Mouse (Mus musculus) ES-E14 (cell line): ENCODE measurements around the gene Nlk. TPM values are rescaled to one million over a fixed set of nuclear protein-coding genes. Genes with fewer than 3 reads are reported as not detected.

Experiments
- DNase-seq: peaks from one replicate; pipeline ENCODE4 v3.0.0-alpha.2; 2013; ENCODE audit warnings: low read depth, low spot score
- H3K27ac ChIP-seq: 2 replicates; pipeline ENCODE4 v1.5.1; 2012; ENCODE audit warnings: low read depth, mild to moderate bottlenecking, low read length, moderate library complexity, mixed read lengths; ENCODE audit not compliant: poor library complexity, insufficient read depth, severe bottlenecking
- H3K36me3 ChIP-seq: 2 replicates; pipeline ENCODE4 v1.6.1; 2012; ENCODE audit warnings: mild to moderate bottlenecking, low read length, moderate library complexity, mixed read lengths; ENCODE audit not compliant: control insufficient read depth, poor library complexity, insufficient read depth, severe bottlenecking
- H3K4me1 ChIP-seq, 2 experiments: fragments of 150-350 bp in 1 of 2; sonication (generic) in 1 of 2; 2 replicates each; pipeline ENCODE4 v1.6.1; 2012; ENCODE audit warnings: low read length in 2 of 2, mild to moderate bottlenecking in 1 of 2, mixed read lengths in 1 of 2; ENCODE audit not compliant: control insufficient read depth in 2 of 2, insufficient read depth in 2 of 2, poor library complexity in 1 of 2
- H3K4me3 ChIP-seq, 2 experiments: fragments of 150-350 bp in 1 of 2; sonication (generic) in 1 of 2; 2 replicates each; pipeline ENCODE4 v1.5.1; 2012; ENCODE audit warnings: low read length in 2 of 2, low read depth in 1 of 2, mild to moderate bottlenecking in 1 of 2, mixed read lengths in 1 of 2; ENCODE audit not compliant: insufficient read depth in 1 of 2, poor library complexity in 1 of 2, severe bottlenecking in 1 of 2
- H3K9ac ChIP-seq: 2 replicates; pipeline ENCODE4 v1.6.1; 2012; ENCODE audit warnings: low read depth, mild to moderate bottlenecking, low read length, mixed read lengths; ENCODE audit not compliant: poor library complexity, insufficient read depth, severe bottlenecking
- H3K9me3 ChIP-seq: fragments of 150-350 bp; sonication (generic); 2 replicates; pipeline ENCODE4 v1.6.1; 2012; ENCODE audit warnings: low read depth, mild to moderate bottlenecking, low read length; ENCODE audit not compliant: control insufficient read depth, insufficient read depth
- CHD2 ChIP-seq: IDR thresholded peaks from 2 replicates; pipeline ENCODE4 v1.6.1; 2014; ENCODE audit warnings: mild to moderate bottlenecking, low read depth, low read length, inconsistent platforms
- HCFC1 ChIP-seq: IDR thresholded peaks from 2 replicates; pipeline ENCODE4 v1.6.1; 2012; ENCODE audit warnings: low read length, inconsistent platforms, borderline replicate concordance; ENCODE audit not compliant: insufficient read depth
- MAFK ChIP-seq: IDR thresholded peaks from 2 replicates; pipeline ENCODE4 v1.6.1; 2014; ENCODE audit warnings: mild to moderate bottlenecking, low read depth, low read length, inconsistent platforms; ENCODE audit not compliant: insufficient read depth
- ZC3H11A ChIP-seq: IDR thresholded peaks from 2 replicates; pipeline ENCODE4 v1.6.1; 2012; ENCODE audit warnings: low read depth, mild to moderate bottlenecking, inconsistent platforms, low read length, borderline replicate concordance
- ZNF384 ChIP-seq: IDR thresholded peaks from 2 replicates; pipeline ENCODE4 v1.6.1; 2012; ENCODE audit warnings: low read depth, low read length, inconsistent platforms
- in situ Hi-C, 2 experiments: fragments of 600-800 bp; cut with MboI; formaldehyde crosslinking; loops; one replicate each; pipeline ENCODE4 v1.15.1; 2025; ENCODE audit warnings: low sequenced_read_pairs in 2 of 2, inconsistent platforms in 1 of 2; ENCODE audit not compliant: unreplicated experiment in 2 of 2
- total RNA-seq: library from RNA; depleted of rRNA; stranded (reverse); fragments of 300-350 nt; gene quantifications from 2 replicates; pipeline ENCODE4 v1.2.3, GENCODE M21; 2012

Nlk gene
- total RNA-seq, 1 experiment: 24.7 TPM

GRCm38 (mm10) chr11:78632782-78633181 lies 64.4 kb downstream of the Nlk start:
- Histone ChIP-seq H3K9ac (no peak overlapping the region), H3K9me3 (no peaks in the 10 kb centered on the region), H3K4me3 (no peak overlapping the region), H3K36me3 (no peaks in the 10 kb centered on the region), H3K27ac (no peak overlapping the region), H3K4me1 (peaks cover 0 to 2% of the 10 kb centered on the region in 2 experiments; a peak in 1 of 4 replicates)
- in situ Hi-C loops: no loop called here
- no peak for TF ChIP-seq ZNF384
- no peak for DNase-seq

DNA sequence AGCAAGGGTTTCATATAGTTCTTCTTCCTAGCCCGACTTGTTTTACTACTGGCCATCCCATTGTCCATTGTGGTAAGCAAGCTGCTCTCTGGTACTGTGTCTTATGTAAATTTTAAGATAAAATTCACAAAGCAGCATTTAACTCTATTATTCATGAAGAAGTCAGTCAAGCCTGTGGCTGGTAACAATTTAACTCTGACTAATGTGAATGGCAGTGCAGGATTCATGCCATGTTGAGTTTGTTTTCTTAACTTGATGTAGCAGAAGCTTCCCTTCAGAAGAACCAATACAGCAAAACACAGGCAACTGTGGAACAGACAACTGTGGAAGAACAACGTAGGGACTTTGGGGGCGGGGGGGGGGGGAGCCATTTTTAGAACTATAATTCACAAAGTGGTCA lies 68.3 kb downstream of the Nlk start:
- no peak for TF ChIP-seq HCFC1
- no peak for TF ChIP-seq ZNF384
- no peak for TF ChIP-seq MAFK
- TF ChIP-seq CHD2: no peak
- TF ChIP-seq ZC3H11A: no peak
- Histone ChIP-seq H3K9me3 (no peaks in the 10 kb centered on the region), H3K36me3 (no peaks in the 10 kb centered on the region; the same call in 1 of the 2 replicates), H3K9ac (no peak overlapping the region), H3K4me3 (no peak overlapping the region), H3K27ac (no peak overlapping the region), H3K4me1 (no peaks in the 10 kb centered on the region)
- in situ Hi-C loops: no loop called here
- no peak for DNase-seq

DNA sequence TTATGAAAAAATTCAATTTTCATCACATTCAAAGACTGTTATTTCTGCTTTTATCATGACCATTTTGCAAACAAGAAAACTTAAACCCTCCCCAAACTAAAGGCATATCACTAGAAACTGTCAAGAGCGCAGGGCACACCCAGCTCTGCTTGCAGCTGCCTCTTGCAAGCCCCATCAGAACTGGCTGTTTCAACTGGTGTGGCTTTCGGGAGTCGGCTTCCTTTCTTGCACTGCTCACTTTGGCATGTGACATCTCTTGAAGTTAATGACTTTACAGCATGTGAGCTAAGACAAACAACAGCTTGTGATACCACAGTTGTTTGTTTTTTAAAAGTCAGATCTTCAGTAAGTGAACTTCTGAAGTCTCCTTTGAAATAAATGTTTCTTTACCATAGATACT lies 72.8 kb downstream of the Nlk start:
- Histone ChIP-seq H3K27ac (no peak overlapping the region), H3K36me3 (no peaks in the 10 kb centered on the region; the same call in 1 of the 2 replicates), H3K4me1 (no peaks in the 10 kb centered on the region), H3K9me3 (no peaks in the 10 kb centered on the region), H3K9ac (no peak overlapping the region), H3K4me3 (no peak overlapping the region)
- TF ChIP-seq CHD2 (no peak), MAFK (no peak), HCFC1 (no peak), ZNF384 (no peak), ZC3H11A (no peak)
- no peak for DNase-seq
- in situ Hi-C loops: no loop called here

DNA sequence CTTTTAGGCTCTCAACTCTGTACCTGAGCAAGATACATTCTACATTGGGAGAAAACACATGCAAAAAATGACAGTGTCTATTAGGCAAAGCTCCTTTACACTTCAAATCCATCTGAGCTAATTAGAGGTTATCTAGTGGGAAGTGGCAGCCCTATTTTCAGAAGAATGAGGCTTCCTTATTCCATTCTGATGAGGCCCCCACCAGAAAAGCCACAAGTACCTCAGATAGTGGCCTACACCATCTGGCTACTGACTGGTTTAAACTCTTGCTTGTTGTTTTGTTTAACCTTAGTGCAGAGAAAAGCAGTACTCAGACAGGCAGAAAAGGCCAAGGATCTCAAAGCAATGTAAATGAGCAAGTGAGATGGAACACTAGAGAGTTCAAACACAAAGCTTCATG lies 75.2 kb downstream of the Nlk start:
- Histone ChIP-seq H3K36me3 (no peaks in the 10 kb centered on the region; the same call in 1 of the 2 replicates), H3K9me3 (no peaks in the 10 kb centered on the region), H3K4me1 (no peaks in the 10 kb centered on the region), H3K9ac (no peak overlapping the region), H3K27ac (no peak overlapping the region), H3K4me3 (no peak overlapping the region)
- no peak for DNase-seq
- TF ChIP-seq HCFC1: no peak
- TF ChIP-seq ZNF384: no peak
- TF ChIP-seq CHD2: no peak
- no peak for TF ChIP-seq MAFK
- no peak for TF ChIP-seq ZC3H11A
- in situ Hi-C loops: no loop called here

- H3K9ac ChIP-seq: no peak overlapping the region
- in situ Hi-C loops: no loop called here
- H3K4me3 ChIP-seq: no peak overlapping the region
- no peaks in the 10 kb centered on the region; the same call in 1 of the 2 replicates for H3K36me3 ChIP-seq
- H3K9me3 ChIP-seq: no peaks in the 10 kb centered on the region
- H3K4me1 ChIP-seq: no peaks in the 10 kb centered on the region
- no peak for TF ChIP-seq ZNF384
- TF ChIP-seq MAFK: no peak
- TF ChIP-seq ZC3H11A: no peak
- TF ChIP-seq CHD2: no peak
- no peak for TF ChIP-seq HCFC1
- no peak overlapping the region for H3K27ac ChIP-seq
- no peak for DNase-seq
Observed at GRCm38 (mm10) chr11:78620179-78620578, 77.0 kb downstream of the Nlk start.
